Mouse (Mus musculus): ENCODE data around the gene Grpel1.

Grpel1 gene

DNA sequence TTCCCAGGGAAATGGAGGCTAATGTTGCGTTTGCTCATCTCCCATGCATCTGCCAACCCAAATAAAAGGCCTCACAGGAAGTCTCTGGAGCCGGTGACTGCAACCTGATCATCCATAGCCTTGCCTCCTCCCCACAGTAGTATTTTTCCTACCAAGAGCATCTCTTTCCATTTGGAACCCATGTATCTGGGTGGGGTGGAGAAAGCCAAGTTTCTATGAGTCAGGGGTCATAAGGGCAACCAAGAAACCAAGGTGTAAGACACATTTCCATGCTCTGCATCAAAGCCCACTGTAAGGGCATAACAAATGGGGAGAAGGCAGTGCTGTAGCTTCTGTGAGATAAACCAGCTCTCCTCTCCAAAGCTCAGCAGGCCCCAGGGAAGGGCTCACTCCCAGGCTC, 3.6 kb upstream of the Grpel1 start:
- no peak for DNase-seq (ENCODE audit: low spot score)

DNA sequence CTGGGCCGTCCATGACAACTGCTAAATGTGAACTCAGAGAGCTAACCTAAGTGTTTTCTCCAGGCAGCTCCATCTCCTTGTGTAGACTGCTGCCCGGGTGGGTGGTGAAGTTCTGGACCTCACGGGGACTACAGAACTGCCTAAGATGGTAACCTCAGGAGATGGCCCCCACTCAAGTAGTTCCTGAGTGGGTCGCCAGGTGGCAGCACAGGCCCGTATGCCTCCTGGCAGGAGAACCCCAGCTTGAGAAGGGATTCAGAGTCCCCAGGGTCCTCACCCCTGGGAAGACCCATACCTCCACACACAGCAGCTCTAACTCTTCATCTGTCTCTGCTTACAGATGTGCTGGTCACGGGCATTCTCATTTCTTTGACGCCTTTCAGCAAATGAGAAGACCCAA, 2.0 kb upstream of the Grpel1 start:
- no peak for DNase-seq (ENCODE audit: low spot score)

DNA sequence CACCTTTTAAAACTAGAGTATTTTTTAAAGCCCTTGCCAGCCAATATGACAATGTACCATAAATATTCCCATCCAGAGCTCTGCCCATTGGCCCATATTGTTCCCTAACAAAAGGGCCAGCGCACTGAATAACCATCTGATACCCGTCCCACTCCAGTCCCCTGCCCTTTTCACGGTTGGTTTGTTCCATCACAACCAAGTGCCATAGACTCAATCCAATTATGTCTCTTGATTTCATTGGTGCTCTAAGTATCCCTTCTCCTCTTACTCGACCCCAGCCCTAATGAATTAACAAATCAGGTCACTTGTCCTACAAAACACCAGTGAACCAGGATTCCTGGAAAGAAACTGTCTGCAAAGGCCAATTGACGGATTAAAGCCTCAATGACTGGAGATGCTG, 1.4 kb upstream of the Grpel1 start:
- DNase-seq (ENCODE audit: low spot score), result no peak

DNA sequence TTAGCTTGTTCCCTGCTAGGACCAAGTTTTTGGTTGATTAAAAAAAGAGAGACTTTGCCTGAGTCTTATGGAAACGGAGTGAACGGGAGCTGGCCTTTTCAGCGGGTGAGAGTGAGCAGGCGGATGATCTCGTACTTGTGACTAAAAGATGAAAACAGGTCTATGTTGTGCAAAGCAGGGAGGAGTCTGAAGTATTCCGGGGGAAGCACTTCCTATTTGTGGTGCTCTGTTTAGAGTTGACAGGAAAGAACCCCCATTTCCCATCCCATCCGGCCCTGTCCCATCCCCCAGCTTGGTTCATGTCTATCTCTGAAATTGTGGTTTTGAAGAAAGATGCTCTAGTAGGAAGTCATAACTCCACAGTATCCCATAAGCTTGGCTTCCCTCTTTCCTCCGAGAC, 1.1 kb downstream of the Grpel1 start:
- no peak for DNase-seq (ENCODE audit: low spot score)

DNA sequence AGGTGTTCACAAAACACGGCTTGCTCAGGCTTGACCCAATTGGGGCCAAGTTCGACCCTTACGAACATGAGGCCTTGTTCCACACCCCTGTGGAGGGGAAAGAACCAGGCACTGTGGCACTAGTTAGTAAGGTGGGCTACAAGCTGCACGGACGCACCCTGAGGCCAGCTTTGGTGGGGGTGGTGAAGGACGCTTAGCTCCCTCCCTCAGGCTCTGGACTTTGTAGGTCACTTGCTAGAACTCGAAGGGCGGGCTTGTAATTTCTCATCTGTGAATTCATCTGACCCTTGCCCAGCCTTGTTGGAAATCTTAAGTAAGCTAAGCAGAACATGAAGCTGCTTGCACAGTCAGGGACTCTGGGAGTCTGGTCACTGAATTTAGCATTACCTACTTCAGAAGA, 6.4 kb downstream of the Grpel1 start:
- DNase-seq (ENCODE audit: low spot score), result no peak

DNA sequence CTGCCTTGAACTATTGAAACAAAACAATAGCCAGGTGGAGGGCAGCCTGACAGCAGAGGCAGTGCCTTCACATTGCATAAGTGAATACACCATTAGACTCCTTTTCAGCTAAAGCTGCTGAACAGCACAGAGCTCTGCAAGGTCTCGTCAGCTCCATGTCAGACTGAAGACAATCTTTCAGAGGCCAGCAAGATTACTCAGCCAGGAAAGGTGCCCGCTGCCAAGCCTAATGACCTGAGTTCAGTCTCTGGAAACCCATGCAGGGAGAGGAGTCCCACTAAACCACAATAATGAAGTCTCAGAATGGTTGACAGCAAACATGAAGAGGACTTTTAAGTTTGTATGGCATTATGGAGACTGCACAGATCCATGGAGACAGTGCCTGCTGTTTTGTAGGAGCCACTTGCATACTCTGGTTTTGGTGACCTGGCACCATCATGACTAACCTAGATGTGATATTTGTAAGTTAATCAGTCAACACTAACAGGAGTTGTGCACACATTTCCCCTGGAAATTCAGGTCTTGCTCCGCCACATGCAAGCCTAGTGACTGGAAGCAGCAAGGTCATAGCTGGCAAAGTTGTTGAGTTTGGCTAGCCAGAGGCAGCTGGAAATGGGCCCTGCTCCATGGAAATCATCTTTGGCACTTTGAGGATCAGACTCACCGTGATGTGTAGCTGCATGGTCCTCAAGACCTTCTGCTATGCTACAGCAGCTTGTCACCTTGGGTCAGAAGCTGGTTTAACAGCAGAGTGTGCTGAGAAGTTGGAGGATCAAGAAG, 8.3 kb downstream of the Grpel1 start:
- DNase-seq (ENCODE audit: low spot score), result no peak

DNA sequence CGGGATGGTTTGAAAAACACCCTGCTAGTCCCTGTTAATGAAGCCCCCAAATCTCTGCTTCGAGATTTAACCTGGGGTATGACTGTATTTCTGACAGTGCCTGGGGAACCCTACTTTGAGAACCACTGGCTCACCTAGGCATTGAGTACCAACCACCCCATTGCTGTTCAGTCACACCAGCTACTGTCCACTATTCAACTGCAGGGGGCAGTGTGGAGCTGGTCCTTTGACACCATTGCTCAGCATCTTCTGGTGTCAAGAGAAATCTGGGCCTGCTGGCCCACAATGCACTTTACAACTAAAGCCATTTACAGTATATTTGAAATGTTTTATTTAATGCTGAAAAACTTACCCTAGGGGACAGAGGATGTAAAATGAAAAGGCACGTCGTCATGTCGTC, 9.5 kb downstream of the Grpel1 start:
- no peak for DNase-seq (ENCODE audit: low spot score)

DNA sequence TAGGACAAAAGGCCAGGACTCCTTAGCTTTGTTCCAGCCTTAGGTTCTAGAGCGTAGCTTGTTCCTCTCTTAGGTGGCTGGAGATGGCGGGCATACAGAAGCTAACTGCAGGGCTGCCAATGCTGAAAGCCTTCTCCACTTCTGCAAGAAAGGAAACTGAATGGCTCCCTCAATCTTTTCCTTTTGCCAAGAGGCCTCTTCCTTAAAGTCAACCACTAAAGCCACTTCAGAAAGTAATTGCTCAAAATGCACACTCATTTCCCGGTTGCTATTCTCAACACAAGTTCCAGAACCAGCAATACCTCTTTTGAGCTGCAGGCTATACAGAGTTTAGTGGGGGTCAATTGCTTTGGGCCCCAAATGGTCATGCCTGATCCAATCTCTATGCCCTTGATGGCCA, 12.7 kb downstream of the Grpel1 start:
- no peak for DNase-seq (ENCODE audit: low spot score)

DNA sequence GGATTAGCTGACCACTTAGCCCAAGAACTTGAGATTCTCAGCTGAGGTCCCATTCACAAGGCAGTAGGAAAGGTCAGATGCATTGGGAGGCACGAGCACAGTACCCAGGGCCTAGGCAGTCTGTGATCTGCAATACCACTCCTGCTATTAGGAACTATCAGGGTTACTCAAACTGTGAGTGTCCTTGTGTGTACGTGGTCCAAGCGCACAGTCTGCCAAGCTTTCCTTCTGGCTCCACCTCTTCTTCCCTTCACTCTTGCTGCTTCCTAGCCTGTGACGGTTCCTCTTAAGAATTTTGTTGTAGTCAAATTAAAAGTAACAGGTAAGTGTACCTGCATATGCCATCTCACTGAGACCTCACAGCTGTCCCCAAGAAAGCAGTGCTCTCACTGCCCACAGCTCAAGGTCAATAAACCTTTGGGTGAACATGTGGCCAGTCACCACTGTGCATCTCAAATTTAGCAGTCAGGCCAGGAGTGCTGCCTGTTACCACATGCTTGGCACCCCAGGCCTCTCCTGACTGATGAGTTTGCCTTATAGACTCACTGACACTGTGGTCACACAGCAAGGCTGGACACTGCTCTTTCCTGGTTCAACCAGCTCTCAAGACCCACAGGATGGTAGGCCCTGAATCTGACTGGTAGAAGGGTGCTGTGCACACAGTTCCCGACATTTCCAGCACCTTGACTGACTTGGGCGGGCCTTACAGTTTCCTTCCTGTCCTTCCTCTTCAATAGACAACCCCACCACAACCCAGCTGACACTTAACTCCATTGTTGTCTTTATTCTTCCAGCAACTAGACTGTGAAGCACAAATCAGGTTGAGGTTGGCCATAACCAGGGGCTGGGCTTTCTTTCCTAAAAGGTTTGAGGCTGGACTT, 14.0 kb downstream of the Grpel1 start:
- no peak for DNase-seq (ENCODE audit: low spot score)

DNA sequence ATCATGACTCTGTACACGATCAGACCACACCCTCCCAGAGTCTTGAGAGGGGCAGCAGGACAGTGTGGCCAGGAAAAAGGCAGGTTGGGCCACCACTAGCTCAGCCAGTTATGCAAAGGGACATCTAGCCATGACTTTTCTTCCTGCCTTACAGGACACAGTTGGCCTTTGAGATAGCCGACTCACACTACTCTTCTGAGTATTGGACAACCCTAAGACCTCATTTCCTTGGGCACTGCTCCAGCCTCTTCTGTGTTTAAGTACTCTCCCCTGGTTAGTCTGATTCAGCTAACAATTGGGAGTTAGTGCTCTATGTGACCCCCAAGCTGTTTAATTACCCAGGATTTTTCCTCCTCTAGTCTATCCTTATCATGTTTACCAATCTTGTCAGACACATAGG, 14.9 kb downstream of the Grpel1 start:
- no peak for DNase-seq (ENCODE audit: low spot score)

DNA sequence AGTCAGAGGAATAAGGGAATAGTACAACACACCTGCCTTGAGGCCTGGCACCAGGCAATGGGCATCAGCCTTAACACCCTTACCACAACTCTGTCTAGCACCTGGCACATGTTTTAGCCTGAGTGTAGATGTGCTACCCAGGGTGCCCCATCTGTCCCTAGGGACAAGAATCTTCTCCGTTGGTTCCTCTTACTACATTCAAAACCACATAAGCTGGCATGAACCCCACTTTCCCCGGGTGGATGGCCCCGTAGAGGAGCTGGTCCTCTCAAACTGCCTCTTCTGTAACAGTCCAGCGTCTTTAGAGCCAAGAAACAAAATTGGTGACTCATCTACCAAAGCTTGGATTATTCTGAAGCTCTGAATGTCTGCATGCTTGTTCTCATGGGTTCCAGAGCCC, 15.6 kb downstream of the Grpel1 start:
- DNase-seq (ENCODE audit: low spot score), result no peak

DNA sequence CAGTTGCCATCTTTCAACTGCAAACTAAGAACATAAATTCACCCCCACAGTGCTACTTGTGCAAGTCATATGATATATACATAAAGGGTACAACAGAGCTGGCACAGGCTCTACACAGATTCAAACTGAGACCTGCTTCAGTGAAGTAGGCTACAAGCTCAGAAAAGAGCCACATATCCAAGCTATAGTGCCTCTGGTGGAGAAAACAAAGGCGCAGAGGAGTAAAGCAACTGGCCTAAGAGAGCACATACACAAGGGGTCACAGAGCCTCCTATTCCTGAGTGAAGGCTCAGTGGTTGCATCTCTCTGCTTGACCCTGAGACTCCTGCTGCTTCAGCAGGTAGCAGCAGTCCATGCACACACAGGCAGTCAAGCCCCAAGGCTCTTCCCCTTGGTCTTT, 16.3 kb downstream of the Grpel1 start:
- no peak for DNase-seq (ENCODE audit: low spot score)

DNA sequence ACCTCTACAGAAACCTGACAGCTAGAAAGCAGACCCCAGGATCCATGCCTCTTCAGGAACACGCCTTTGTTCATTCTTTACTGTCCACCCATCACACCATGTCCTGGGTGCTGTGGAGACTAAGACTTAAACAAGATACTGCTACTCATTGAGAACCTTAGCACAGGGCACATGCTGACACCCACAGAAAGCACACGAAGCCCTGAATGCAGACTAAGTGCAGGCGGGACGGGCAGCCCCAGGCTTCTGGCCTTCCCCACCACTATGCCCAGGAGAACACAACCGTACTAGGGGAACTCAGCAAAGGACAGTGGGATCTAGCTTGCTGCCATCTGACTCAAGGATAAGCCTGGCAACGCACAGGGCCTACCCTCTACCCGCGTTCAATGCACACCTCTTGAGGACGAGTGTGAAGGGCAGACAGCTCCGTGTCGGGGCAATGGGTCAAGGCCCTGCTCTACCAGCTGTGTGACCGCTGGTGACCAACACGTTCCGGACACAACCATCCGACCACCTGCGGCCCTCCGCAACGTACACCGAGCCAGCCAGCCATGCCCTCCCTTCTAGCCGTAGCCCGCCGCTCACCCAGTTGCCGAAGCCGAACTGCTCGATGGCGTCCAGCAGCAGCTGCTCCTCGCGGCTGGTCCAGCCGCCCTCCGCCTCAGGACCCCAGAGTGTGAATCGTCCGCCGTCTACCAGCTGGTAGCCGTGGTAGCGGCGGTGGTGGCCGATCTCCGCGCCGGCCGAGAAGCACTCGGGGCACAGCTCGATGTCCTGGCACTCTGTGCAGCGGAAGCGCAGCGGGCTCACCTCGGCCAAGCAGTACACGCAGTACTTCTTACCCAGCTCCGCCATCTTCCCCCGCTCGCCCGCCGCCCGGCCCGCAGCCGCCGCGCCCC, 18.7 kb downstream of the Grpel1 start:
- peak; percentile 64 for DNase-seq (ENCODE audit: low spot score)

DNA sequence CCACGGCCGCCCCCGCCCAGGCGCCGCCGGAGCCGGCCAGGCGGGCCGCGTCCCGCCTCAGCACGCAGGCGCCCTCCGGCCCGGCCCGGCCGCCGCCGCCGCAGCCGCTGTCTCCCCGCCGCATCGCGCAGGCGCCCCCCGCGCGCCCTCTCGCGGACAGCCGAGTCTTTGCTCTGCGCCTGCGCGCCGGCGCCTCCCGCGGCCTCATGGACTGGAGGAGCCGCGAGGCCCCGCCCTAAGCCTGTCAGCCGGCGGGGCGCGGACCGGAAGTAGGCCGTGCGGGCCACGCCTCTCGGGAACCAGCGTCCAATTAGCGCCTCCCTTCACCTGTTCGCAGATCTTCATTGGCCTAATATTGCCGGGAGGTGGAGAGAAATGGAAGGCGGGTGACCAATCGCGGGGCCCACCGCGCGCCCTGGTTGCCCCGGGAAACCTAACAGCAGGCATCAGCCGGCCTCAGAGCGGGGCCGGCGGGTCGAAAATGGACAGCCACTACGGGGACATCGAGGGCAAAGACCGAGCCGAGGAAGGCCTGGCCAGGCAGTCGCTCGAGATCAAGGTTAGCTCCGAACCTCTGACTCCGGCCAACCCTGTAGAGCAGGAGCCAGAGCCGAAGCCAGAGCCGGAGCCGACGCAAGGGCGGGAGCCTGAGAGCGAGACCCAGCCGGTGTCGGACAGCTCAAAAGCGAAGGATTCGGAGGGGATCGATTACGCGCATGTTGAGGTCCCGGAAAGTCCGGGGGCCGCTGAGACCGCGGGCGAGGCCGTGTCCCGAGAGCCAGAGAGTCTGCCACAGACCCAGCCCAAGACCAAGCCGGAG, 19.6 kb downstream of the Grpel1 start, which contains the start of the genes Tada2b and Ccdc96:
Gene Tada2b (minus strand): TSS at position 115 of the 820 bp plus-strand sequence.
Gene Ccdc96 (plus strand): TSS at position 418 of the 820 bp plus-strand sequence.
- DNase-seq (ENCODE audit: low spot score), result peak; percentile 99

DNA sequence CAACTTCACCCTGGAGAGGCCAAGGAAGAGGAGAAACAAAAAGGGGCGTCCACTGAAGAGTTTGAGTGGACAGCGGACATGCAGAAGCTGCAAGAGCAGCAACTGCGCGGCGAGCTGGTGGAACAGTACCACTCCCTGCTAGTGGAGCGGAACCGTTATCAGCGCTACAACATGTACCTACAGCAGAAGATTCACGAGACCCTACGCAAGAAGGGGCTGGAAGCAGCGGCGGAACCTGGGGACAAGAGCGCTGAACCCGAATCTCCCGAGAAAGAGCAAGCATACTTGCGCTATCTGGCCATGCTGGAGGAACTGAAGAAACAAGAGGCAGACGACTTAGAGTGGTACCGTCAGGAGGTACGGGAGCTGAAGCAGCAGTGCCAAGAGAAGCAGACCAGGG, 20.5 kb downstream of the Grpel1 start:
- peak; percentile 45 for DNase-seq (ENCODE audit: low spot score)

DNA sequence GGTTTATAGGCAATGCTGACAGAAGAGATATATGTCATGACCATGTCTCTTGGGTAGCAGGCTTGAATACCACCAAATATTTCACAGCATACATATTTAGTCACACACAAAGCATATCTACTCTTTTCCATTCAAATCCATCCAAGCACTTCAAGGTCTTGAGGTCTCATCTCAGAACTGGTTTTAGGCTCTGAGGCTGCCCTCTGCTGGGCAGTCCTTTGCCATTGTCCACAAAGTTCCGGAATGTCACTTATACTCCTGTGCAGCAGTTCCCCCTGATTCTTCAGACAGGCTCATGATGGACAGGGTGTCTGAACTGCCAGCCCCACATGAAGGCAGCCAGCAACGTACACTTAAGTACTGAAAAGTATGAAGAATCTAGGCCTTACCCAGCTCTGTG, 24.4 kb downstream of the Grpel1 start:
- DNase-seq (ENCODE audit: low spot score), result no peak

DNA sequence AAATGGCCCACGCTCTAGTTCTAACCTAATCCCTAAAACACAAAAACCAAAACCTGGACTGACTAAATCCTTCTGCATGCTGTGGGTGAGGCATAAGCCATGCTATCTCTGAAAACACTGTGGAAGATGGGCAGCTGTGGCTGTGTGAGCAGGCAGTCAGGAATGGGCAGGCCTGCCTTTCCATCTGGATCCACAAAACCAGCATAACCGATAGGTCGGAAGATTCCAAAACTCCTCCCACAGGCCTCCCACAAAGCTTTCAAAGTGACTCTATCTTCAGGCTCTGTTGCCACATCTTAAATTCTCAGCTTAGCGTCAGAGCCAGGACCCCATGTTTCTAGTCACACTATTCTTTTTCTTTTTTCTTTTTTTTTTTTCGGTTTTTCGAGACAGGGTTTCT, 29.1 kb downstream of the Grpel1 start:
- DNase-seq (ENCODE audit: low spot score), result no peak

DNA sequence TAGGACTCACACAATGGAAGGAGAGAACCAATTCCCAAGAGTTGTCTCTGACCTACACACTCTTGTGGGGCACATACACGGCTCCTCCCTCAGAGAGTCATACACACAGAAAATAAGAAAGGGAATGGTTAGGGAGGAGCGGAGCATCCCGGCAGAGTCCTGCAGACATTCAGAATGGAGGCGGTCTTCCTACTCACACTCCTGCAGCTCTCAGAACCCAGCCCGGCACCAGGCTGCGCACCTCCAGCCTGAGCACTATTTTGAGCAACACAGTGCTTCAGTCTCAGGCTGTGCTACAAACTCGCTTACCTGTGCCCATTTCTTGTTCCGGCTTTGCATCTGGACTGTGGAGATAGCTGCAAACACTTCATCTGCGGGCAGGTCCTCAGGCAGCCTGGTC, 29.9 kb downstream of the Grpel1 start:
- no peak for DNase-seq (ENCODE audit: low spot score)

DNA sequence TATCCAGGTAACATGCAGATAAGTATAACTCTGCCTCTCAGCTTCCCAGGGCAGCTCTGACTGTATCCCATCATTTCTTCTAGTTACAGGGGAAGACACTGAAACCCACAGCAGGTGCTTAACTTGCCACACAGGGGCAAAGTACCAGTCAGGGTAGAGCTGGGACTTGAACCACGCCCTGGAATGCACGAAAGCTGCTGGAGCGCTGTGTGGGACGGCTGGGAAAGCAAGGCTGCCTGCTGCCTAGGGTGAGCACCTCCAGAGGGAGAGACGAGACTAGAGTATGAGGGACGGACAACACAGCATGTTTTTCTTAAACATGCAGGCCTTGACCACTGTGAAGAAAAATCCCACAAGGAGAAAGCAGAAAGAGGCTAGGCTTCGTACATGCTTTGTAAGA, 40.4 kb downstream of the Grpel1 start:
- DNase-seq (ENCODE audit: low spot score), result no peak

DNA sequence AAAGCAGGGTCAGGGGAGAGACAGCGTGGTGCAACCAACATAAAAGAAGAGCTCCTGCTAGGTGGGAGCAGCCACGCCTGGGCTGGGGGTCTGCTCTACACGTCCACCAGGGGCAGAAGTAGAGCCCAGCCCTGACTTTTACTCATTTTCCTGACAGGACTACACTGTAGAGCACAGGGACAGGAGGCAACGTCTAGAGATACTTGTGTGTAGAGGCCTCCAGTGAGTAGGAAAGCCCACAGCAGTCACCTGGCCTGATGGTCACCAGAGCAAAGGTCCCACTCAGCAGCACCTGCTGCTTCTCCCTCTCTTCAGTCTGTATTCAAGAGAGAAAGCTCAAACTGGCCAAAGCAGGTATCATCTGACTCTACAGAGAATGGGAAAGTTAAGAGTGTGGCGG, 40.8 kb downstream of the Grpel1 start:
- DNase-seq (ENCODE audit: low spot score), result no peak

DNA sequence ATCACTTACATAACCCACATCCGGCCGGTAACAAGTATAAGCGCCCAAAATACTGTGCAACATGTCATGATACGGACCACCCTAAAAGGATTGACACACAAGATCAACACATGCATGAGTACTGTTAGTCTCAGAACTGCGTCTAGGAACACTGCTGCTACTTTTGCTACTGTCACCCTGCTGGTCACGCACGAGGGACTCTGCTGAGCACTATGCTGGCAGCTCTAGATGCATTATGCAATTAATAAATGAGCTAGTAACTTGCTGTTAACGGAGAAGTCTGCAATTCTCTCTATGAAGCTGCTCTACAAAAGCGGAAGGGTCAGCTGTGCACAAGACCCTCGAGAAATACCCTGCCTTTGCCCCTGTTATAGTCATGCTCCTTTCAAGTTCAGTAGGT, 43.6 kb downstream of the Grpel1 start:
- DNase-seq (ENCODE audit: low spot score), result no peak

All from testis, postnatal 14 days (tissue).